Mouse (Mus musculus): ENCODE measurements around the gene Bsnd. TPM values are rescaled to one million over a fixed set of nuclear protein-coding genes. Genes with fewer than 3 reads are reported as not detected.

Bsnd gene
- not detected for polyA plus RNA-seq (2017; shearing (Covaris generic))

GRCm38 (mm10) chr4:106492116-106492515, at the start of gene Bsnd:
Gene Bsnd (minus strand): TSS chr4:106492283.

Other genes with a start within 250 kb of the Bsnd start
- gene Usp24, start 176.1 kb downstream of the Bsnd start, polyA plus RNA-seq (2017; shearing (Covaris generic)), result 10.6 TPM
- not detected for gene Pcsk9, start 28.0 kb downstream of the Bsnd start, polyA plus RNA-seq (2017; shearing (Covaris generic))
- 1.7 TPM for gene Dhcr24, start 68.8 kb upstream of the Bsnd start, polyA plus RNA-seq (2017; shearing (Covaris generic))
- not detected for gene Lexm, start 125.0 kb upstream of the Bsnd start, polyA plus RNA-seq (2017; shearing (Covaris generic))
- gene Ttc22, start 130.1 kb upstream of the Bsnd start, polyA plus RNA-seq (2017; shearing (Covaris generic)), result not detected
- gene Pars2, start 158.8 kb upstream of the Bsnd start, polyA plus RNA-seq (2017; shearing (Covaris generic)), result 13.8 TPM
- gene Ttc4, start 186.7 kb upstream of the Bsnd start, polyA plus RNA-seq (2017; shearing (Covaris generic)), result 77.7 TPM
- not detected for gene Mroh7, start 238.6 kb upstream of the Bsnd start, polyA plus RNA-seq (2017; shearing (Covaris generic))
- gene Fam151a, start 241.6 kb upstream of the Bsnd start, polyA plus RNA-seq (2017; shearing (Covaris generic)), result not detected

Measured in activated CD4-positive, CD25-positive, alpha-beta regulatory T cell, adult 9 weeks (primary cell).